Mouse (Mus musculus) ES-Bruce4 (cell line): Measurements from ENCODE around the gene Lrp6. TPM values are rescaled to one million over a fixed set of nuclear protein-coding genes. Genes with fewer than 3 reads are reported as not detected.

Experiments used
- H3K27ac ChIP-seq: 2 replicates; pipeline ENCODE4 v1.5.1; 2012; ENCODE audit warnings: low read length, inconsistent platforms; ENCODE audit not compliant: insufficient read depth
- H3K27me3 ChIP-seq: 2 replicates; pipeline ENCODE4 v1.6.1; 2012; ENCODE audit warnings: mild to moderate bottlenecking, low read length, inconsistent platforms; ENCODE audit not compliant: control insufficient read depth, poor library complexity, insufficient read depth, severe bottlenecking
- H3K36me3 ChIP-seq: 2 replicates; pipeline ENCODE4 v1.6.1; 2012; ENCODE audit warnings: inconsistent platforms, mild to moderate bottlenecking, low read length, moderate library complexity; ENCODE audit not compliant: control insufficient read depth, poor library complexity, insufficient read depth, severe bottlenecking
- H3K4me1 ChIP-seq: one replicate; pipeline ENCODE4 v1.8.1; 2011; ENCODE audit warnings: low read length; ENCODE audit not compliant: control insufficient read depth, insufficient read depth
- H3K4me3 ChIP-seq: 2 replicates; pipeline ENCODE4 v1.5.1; 2011; ENCODE audit warnings: low read depth, mild to moderate bottlenecking, low read length
- H3K9ac ChIP-seq: 2 replicates; pipeline ENCODE4 v1.6.1; 2012; ENCODE audit warnings: low read depth, mild to moderate bottlenecking, inconsistent platforms; ENCODE audit not compliant: poor library complexity, severe bottlenecking
- H3K9me3 ChIP-seq: replicated peaks from 2 replicates; pipeline ENCODE4 v1.6.1; 2012; ENCODE audit warnings: mild to moderate bottlenecking, low read length, inconsistent platforms; ENCODE audit not compliant: control insufficient read depth, poor library complexity, insufficient read depth, severe bottlenecking
- CTCF ChIP-seq: IDR thresholded peaks from one replicate; pipeline ENCODE4 v1.8.1; 2011; ENCODE audit warnings: low read depth, low read length
- EP300 ChIP-seq: IDR thresholded peaks from 2 replicates; pipeline ENCODE4 v1.6.1; 2011; ENCODE audit warnings: low read depth, low read length; ENCODE audit not compliant: insufficient read depth
- POLR2A ChIP-seq: IDR thresholded peaks from one replicate; pipeline ENCODE4 v1.8.1; 2011; ENCODE audit warnings: low read length; ENCODE audit not compliant: insufficient read depth
- polyA plus RNA-seq: library from polyadenylated mRNA; stranded (reverse); fragments of >200 nt; gene quantifications from 2 replicates; pipeline ENCODE4 v1.2.4, GENCODE M21; 2011; ENCODE audit warnings: low read depth; ENCODE audit not compliant: missing spikeins, insufficient read depth, insufficient read length

The Lrp6 gene
- polyA plus RNA-seq, 1 experiment: 46.3 TPM

DNA sequence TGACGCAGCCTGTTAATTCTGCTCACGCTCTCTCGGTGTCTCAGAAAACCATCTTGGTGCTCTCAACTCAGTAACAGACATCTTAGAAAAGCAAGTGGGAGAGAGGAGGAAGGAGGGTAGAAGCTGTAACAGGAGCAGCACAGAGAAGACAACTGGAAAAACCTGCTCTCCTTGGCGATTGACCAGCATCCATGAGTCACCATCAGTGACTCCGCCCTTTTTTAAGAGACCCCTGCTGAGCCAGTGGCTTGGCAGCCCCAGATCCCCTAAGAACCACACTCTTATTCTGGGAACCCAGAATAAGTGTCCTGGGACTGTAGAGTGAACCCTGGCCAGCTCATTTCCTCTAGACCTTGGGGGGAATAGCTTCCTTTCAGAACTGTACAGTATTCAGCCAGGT is 159.5 kb downstream of the Lrp6 start:
- no peaks in the 10 kb centered on the region for H3K9me3 ChIP-seq
- H3K4me1 ChIP-seq: peaks cover 4% of the 10 kb centered on the region
- TF ChIP-seq CTCF: no peak
- TF ChIP-seq EP300: 0 out of 2 replicates have a peak, but pooled peaks have one; percentile 59
- no peak for TF ChIP-seq POLR2A
- H3K36me3 ChIP-seq: no peaks in the 10 kb centered on the region
- H3K9ac ChIP-seq: no peak overlapping the region
- H3K27me3 ChIP-seq: no peaks in the 10 kb centered on the region
- no peak overlapping the region for H3K4me3 ChIP-seq
- peak overlapping the region; percentile 26; the same call in 1 of the 2 replicates for H3K27ac ChIP-seq

DNA sequence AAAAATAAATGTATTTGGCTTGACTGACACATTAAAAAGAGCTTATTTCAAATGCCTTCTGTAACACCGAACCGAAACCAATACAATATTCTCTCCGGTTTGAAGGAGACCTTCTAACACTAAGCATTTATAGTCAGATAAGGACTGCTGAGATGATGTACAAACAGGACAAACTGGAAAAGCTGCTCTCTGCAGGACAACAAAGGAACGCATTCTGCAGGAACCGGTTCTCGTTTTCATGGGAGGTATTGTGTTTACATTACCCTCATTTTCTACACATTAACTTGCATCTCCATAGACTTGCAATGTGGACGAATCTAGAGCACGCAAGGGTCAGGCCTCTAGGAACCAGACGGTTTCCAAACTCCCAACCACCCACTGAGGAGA is 163.1 kb downstream of the Lrp6 start:
- no peak overlapping the region for H3K27ac ChIP-seq
- no peak overlapping the region for H3K4me3 ChIP-seq
- no peaks in the 10 kb centered on the region for H3K9me3 ChIP-seq
- H3K36me3 ChIP-seq: no peaks in the 10 kb centered on the region
- H3K27me3 ChIP-seq: no peaks in the 10 kb centered on the region
- H3K4me1 ChIP-seq: peaks cover 4% of the 10 kb centered on the region
- H3K9ac ChIP-seq: no peak overlapping the region
- TF ChIP-seq EP300 (no peak), CTCF (no peak), POLR2A (no peak)

DNA sequence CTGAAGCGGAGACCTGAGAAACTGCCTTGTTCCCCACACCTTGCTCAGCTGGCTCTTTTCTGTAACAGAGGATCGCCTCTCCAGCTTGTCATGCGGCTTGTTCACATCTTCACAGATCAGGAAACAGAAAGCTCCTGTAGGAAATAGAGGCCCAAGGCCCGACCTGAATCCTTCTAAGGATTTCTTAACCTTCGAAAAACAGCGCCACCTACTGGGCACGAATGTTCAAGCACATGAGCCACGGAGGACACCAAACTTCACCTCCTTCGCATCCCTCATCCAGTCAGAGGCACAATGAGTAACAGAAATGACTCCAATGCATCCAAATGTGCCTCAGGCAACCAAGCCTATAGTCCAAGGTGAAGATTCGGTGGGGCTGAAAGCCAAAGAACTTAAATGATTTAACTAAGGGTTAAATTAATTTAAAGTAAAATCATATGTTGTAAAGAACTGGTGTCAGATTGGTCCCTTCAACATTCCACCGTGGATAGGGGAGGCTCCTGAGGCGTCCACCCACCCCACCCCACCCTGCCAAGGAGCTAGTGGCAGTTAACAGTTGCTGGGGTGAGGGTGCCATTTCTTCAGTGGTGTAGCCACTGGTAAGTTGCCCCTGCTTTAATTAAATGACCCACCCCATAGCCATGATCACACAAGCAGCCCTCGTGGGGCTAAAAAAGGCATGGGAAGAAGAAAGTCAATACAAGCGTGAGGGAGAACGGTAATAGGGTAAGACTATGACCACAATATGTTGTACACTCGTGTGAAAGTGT is 163.7 kb downstream of the Lrp6 start:
- H3K9me3 ChIP-seq: no peaks in the 10 kb centered on the region
- no peaks in the 10 kb centered on the region for H3K27me3 ChIP-seq
- no peak overlapping the region for H3K4me3 ChIP-seq
- no peaks in the 10 kb centered on the region for H3K36me3 ChIP-seq
- H3K27ac ChIP-seq: no peak overlapping the region
- H3K4me1 ChIP-seq: peaks cover 4% of the 10 kb centered on the region
- H3K9ac ChIP-seq: no peak overlapping the region
- peak; percentile 73 for TF ChIP-seq CTCF
- TF ChIP-seq EP300: no peak

Other genes with a start within 250 kb of the Lrp6 start
- 0.90 and 1.2 TPM in 2 replicates for gene Bcl2l14, start 170.6 kb downstream of the Lrp6 start, polyA plus RNA-seq
- gene Mansc1, start 65.5 kb upstream of the Lrp6 start, polyA plus RNA-seq: 2.7 and 3.3 TPM in 2 replicates
- gene Borcs5, start 72.5 kb upstream of the Lrp6 start, polyA plus RNA-seq: 4.8 and 5.7 TPM in 2 replicates
- gene Dusp16, start 225.7 kb upstream of the Lrp6 start, polyA plus RNA-seq: 35.6 and 43.9 TPM in 2 replicates